Mouse (Mus musculus) ZHBTc4 (cell line): Measurements from ENCODE around the gene Pds5a.
"Not testable (repeated sequence)": the region's sequence is repeated elsewhere in the genome, so short reads cannot be mapped to it uniquely, and the experiment has no call there.

Source experiments
- DNase-seq: peaks from one replicate; pipeline ENCODE4 v3.0.0-alpha.2; 2011; ENCODE audit warnings: low read depth, low spot score

Gene Pds5a

GRCm38 (mm10) chr5:65697836-65698758 lies at the start of gene Pds5a:
Gene Pds5a (minus strand): TSS chr5:65698273.
- DNase-seq = peak; percentile 93

DNA sequence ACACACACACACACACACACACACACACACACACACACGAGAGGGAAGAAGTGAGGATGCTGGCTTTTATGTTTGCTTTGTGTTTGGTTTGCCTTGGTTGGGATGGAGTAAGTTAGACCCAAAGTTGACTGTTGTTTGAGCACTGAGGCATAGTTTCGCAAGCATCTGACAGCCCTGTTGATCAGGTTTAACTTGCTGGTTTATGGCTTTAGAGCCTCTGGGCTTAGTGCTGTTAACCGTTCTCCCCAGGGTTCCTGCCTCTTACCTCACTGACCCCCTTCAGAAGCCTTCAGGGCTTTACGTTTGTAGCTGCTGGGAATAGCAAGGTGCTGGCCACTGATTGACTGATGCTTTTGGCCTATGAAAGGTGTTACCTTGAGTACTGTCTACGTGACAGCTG lies 48.8 kb upstream of the Pds5a start:
- no peak for DNase-seq

- DNase-seq = no peak
Observed at GRCm38 (mm10) chr5:65739366-65739765, 41.3 kb upstream of the Pds5a start.

DNA sequence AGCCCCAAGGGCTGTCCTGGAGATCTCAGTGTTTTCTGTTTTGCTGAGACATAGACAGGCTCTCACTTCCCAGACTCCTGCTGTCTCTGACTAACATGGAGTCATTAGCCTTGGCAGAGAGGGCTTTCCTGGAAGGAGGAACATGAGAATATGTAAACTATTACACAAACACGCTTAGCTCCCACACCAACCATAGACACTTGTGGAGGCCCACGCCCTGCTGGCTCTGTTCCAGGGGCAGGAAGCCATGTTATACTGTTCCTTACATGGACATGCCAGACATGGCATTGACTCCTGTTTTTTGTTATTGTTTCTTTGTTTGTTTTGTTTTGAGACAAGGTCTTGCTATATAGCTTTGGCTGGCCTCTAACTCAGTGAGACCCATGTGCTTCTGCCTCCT lies 37.5 kb upstream of the Pds5a start:
- DNase-seq = no peak

- DNase-seq = peak; percentile 33
Observed at GRCm38 (mm10) chr5:65731173-65732007, 33.3 kb upstream of the Pds5a start.

DNA sequence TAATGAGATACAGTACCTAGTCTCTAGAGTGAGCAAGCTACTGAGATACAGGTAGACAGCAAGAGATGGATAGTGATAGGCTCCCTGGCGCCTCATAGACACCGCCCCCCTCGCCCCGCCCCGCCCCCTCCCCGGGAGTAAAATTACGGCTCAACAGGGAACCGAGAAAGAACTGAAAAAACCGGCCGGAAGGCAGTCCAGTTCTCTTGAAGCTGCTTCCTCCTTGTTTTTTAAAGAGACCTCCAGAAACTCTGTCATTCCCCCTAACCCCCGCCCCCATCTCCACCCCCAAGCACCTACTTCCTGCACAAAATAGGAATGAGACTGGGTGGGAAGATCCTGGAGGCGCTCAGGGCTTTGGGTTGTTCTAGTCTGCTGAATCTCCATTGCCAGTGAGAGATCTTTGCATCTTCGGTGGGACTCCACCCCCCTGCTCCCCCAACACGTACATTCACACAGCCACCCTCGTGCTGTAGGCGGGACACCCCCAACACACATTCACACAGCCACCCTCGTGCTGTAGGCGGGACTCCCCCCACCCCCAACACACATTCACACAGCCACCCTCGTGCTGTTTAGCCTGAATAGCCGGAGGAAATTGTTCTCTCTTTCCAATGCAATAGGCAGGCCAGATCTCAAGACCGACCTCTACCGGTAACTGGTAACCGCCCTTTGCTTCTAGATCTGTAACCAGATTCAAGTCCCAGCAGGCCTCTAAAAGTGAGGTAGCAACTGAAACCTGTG lies 26.4 kb upstream of the Pds5a start:
- peak; percentile 97 for DNase-seq

GRCm38 (mm10) chr5:65718368-65718767 lies 20.3 kb upstream of the Pds5a start:
- DNase-seq = peak; percentile 82

DNA sequence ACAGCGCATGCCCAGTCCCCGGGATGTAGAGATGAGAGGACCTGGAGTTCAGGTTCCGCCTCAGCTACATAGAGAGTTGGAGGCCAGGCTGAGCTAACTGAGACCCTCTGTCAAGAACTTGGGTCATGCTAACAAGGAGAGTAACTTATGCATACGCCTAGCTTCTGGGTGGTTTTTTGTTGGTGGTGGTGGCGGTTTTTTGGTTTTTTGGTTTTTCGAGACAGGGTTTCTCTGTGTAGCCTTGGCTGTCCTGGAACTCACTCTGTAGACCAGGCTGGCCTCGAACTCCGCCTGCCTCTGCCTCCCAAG lies 19.8 kb upstream of the Pds5a start:
- DNase-seq = not testable (repeated sequence)

DNA sequence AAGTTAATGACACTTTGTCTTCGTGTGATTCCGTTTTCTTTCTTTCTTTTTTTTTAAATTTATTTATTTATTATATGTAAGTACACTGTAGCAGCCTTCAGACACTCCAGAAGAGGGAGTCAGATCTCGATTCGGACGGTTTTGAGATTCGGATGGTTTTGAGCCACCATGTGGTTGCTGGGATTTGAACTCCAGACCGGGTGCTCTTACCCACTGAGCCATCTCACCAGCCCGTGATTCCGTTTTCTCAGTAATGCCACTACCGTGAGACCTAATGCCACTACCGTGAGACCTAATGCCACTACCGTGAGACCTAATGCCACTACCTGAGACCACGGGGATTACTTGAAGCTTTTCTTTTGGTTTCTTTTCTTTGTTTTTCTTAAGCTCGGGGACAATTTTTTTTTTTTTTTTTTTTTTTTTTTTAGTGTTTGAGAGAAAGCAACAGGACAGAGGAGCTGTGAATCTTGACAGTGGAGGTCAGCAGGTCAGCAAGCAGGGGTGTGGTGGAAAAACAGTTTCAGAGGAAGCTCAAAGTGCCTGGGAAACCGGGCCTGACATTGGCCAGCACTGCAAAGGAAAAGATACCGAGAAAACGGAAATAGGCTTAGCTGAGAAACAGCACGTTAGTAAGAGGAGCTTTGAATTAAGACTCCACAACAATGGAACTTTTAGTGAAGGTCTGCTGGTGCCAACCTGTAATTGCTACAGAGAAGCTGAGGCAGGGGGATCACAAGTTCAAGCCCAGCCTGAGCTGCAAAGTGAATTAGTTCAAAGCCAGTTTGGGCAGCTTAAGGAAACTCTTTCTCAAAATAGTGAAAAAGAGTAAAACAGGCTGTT lies 19.2 kb upstream of the Pds5a start:
- DNase-seq = no peak

GRCm38 (mm10) chr5:65715084-65715483 lies 17.0 kb upstream of the Pds5a start:
- no peak for DNase-seq

DNA sequence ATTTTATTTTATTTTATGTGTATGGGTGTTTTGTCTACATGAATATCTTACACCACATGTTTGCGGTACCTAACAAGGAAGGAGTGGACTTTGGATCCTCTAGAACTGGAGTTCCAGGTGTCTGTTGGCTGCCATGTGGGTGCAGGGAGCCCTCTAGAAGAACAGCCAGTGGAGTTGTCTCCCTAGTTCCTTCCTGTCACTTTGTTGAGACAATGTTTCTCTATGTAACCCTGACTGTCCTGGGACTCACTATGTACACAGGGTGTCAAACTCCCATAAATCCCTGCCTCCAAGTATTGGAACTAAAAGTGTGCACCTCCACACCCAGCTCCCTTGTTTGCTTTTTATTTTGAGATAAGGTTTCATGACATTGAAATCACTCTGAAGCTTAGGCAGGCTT lies 13.4 kb upstream of the Pds5a start:
- no peak for DNase-seq

GRCm38 (mm10) chr5:65710267-65710666 lies 12.2 kb upstream of the Pds5a start:
- no peak for DNase-seq

DNA sequence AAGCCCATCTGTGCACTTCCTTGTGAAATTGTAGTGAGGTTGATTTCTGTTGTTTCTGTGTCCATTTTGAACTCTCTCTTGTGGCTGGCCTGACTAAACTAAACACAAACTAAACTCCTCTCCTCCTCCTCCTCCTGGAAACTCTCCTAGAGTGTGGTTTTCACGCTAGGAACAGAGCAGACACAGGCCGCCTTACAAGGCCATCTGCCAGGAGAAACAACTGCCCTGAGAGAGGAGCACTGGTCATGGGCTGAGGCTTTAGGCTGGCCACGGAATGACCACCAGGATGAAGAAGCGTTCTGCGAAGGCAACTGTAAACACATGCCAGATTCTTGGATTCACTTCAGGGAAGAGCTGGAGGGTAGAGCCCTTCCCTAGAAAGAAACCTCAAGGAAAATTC lies 8.9 kb upstream of the Pds5a start:
- DNase-seq = no peak

DNA sequence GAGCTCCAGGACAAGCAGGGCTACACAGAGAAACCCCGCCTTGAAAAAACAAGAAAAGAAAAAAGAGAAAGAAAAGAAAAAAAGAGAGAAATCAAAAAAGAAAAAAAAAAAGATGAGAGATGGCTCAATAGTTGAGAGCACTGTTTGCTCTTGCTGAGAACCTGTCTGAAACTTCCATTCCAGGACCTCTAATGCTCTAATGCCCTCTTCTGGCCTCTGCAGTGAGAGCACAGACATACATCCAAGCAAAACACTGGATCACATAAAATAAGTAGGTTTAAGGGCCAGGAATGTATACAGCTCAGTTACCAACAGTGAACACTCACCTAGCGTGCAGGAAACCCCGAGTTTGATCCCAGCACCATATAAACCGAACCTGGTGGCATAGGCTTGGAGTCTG lies 8.1 kb upstream of the Pds5a start:
- DNase-seq = peak; percentile 46

- DNase-seq = peak; percentile 36
Observed at GRCm38 (mm10) chr5:65704765-65705678, 6.9 kb upstream of the Pds5a start.

DNA sequence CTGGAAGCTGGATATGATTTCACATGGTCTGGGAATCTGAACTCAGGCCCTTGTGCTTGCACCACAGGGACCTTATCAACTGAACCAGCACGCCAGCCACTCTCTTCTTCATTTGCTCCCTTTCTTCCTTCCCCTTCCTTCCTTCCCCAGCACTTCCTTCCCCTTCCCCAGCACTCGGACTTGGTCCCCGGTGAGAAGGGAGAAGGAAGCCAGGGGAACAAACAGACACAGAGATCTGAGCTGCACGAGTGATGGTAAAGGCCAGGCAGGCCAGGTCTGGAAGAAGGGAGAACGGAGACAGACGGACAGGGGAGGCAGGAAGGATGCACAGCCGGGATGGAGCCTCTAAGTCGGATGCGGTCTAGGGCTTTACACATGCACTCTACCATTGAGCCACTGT lies 5.2 kb upstream of the Pds5a start:
- no peak for DNase-seq

DNA sequence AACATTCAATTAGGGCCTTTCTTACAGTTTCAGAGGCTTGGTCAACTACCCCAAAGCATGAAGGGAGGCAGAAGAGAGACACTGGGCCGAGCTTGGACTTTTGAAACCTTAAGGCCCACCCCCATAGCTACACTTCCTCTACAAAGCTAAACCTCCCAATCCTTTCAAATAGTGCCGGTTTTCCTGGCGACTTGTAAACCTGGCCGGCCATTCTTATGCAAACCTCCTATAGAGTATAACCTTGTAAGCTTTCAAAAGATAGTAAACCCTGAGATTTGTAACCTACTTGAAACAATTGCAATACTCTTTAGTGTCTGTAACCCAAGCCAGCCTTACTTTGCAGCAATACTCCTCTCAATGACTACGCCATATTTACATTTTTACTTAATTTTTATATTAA lies 2.0 kb upstream of the Pds5a start:
- DNase-seq = peak; percentile 81

DNA sequence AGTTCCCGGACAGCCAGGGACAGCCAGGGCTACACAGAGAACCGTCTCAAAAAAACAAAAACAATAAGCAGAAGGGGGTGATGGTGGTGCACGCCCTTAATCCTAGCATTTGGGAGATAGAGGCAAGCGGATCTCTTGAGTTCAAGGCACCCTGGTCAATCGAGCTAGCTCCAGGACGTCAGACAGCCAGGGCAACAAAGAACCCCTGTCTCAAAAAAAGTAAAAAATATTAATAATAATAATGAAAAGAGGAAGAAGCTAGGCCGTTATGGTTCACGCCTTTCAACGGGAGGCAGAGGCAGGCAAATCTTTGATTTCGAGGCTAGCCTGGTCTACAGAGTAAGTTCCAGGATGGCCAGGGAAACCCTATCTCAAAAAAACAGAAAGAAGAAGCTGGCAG lies 1.1 kb upstream of the Pds5a start:
- DNase-seq = no peak

- no peak for DNase-seq
Observed at GRCm38 (mm10) chr5:65698759-65699136, 675 bp upstream of the Pds5a start.

DNA sequence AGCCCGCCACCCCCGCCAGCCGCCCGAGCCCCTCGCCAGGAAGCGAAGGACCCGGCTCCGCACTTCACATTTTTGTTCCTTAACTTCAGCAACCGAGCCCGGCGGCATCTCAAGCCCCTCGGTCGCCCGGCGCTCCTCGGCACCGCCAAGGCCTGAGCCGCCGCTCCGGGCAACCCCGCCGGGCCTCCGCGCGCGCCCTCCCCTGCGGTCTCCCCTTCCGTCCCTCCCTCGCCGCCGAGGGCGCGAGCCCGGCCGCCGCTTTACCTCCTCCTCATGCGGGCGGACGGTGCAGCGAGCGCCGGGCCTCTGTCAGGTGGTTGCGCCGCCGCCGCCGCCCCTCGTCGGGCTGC lies 612 bp downstream of the Pds5a start:
- no peak for DNase-seq
